Mouse (Mus musculus) hindbrain, embryonic 14.5 days (tissue): ENCODE results near the gene Klrb1f. TPM values are rescaled to one million over a fixed set of nuclear protein-coding genes. Genes with fewer than 3 reads are reported as not detected.

ENCODE experiments used
- ATAC-seq: fragments of 200-750 bp; cut with Nextera tagmentation; 2 replicates; pipeline ENCODE4 v1.8.0; 2017; ENCODE audit warnings: moderate number of reproducible peaks, mild to moderate bottlenecking, moderate TSS enrichment, moderate library complexity; ENCODE audit not compliant: low FRiP score
- DNase-seq: peaks from one replicate; pipeline ENCODE4 v3.0.0-alpha.2; 2015; ENCODE audit warnings: low spot score
- H3K27ac ChIP-seq: fragments of 300-500 bp; sonication (generic); 2 replicates; pipeline ENCODE4 v1.5.1; 2014; ENCODE audit warnings: mild to moderate bottlenecking, moderate library complexity
- H3K27me3 ChIP-seq: fragments of 300-500 bp; sonication (generic); 2 replicates; pipeline ENCODE4 v1.6.1; 2014; ENCODE audit warnings: mild to moderate bottlenecking, low read length, mixed read lengths; ENCODE audit not compliant: control insufficient read depth, insufficient read depth
- H3K36me3 ChIP-seq: fragments of 300-500 bp; sonication (generic); replicated peaks from 2 replicates; pipeline ENCODE4 v1.6.1; 2014; ENCODE audit not compliant: control insufficient read depth, insufficient read depth
- H3K4me1 ChIP-seq: fragments of 300-500 bp; sonication (generic); replicated peaks from 2 replicates; pipeline ENCODE4 v1.6.1; 2014; ENCODE audit warnings: antibody characterized with exemption, low read length, mixed read lengths; ENCODE audit not compliant: control insufficient read depth, insufficient read depth
- H3K4me2 ChIP-seq: fragments of 300-500 bp; sonication (generic); replicated peaks from 2 replicates; pipeline ENCODE4 v1.6.1; 2014; ENCODE audit warnings: mild to moderate bottlenecking, moderate library complexity
- H3K4me3 ChIP-seq: fragments of 300-500 bp; sonication (generic); replicated peaks from 2 replicates; pipeline ENCODE4 v1.5.1; 2014; ENCODE audit warnings: mild to moderate bottlenecking, low read length
- H3K9ac ChIP-seq: fragments of 300-500 bp; sonication (generic); 2 replicates; pipeline ENCODE4 v1.6.1; 2014
- H3K9me3 ChIP-seq: fragments of 300-500 bp; sonication (generic); 2 replicates; pipeline ENCODE4 v1.6.1; 2016; ENCODE audit warnings: low read length; ENCODE audit not compliant: control insufficient read depth
- WGBS: fragments of 180-500 bp; shearing (Covaris S2); extraction: QIAGEN DNeasy Blood & Tissue Kit; methylation state at CpG from one replicate; pipeline ENCODE4 v1.1.7; 2014; 5-methylcytosine and 5-hydroxymethylcytosine counted together
- polyA plus RNA-seq: library from polyadenylated mRNA; unstranded; fragments of >200 nt; fragmentation: Nextera tagmentation; extraction: Ambion mirVana; gene quantifications from 2 replicates; pipeline ENCODE4 v1.2.1, GENCODE M21; 2014

The Klrb1f gene
- polyA plus RNA-seq, 1 experiment from 2014 or later, result 0.62 TPM

GRCm38 (mm10) chr6:129101604-129102003 lies 55.9 kb downstream of the Klrb1f start:
- H3K9me3 ChIP-seq, result no peaks in the 10 kb centered on the region
- 89% methylated on average over 1 of the region's 1 CpGs for WGBS

GRCm38 (mm10) chr6:129102858-129103555 lies 57.3 kb downstream of the Klrb1f start:
- Histone ChIP-seq H3K27me3 (no peaks in the 10 kb centered on the region), H3K4me1 (no peaks in the 10 kb centered on the region), H3K9ac (no peak overlapping the region), H3K4me2 (no peak overlapping the region), H3K36me3 (no peaks in the 10 kb centered on the region), H3K9me3 (no peaks in the 10 kb centered on the region), H3K27ac (no peak overlapping the region), H3K4me3 (no peak overlapping the region)
- DNase-seq (no peak), ATAC-seq (no peak)
- 87% methylated on average over 4 of the region's 4 CpGs for whole genome bisulfite sequencing

More at GRCm38 (mm10) chr6:129101604-129102003, 55.9 kb downstream of the Klrb1f start:
- Histone ChIP-seq H3K9ac (no peak overlapping the region), H3K4me2 (no peak overlapping the region), H3K4me1 (no peaks in the 10 kb centered on the region), H3K4me3 (no peak overlapping the region), H3K27ac (no peak overlapping the region), H3K27me3 (no peaks in the 10 kb centered on the region), H3K36me3 (no peaks in the 10 kb centered on the region)
- DNase-seq, result no peak
- no peak for ATAC-seq

Other genes starting within 250 kb of the Klrb1f start
- not detected in 2 replicates for gene Gm44511, start 219.6 kb upstream of the Klrb1f start, polyA plus RNA-seq
- gene Klrb1b, start 219.6 kb upstream of the Klrb1f start, polyA plus RNA-seq, result not detected in 2 replicates
- gene Clec2i, start 158.3 kb upstream of the Klrb1f start, polyA plus RNA-seq, result not detected in 2 replicates
- 0.52 TPM in 2 replicates for gene BC035044, start 154.8 kb upstream of the Klrb1f start, polyA plus RNA-seq
- gene Clec2g, start 111.5 kb upstream of the Klrb1f start, polyA plus RNA-seq, result not detected in 2 replicates
- gene Clec2e, start 55.0 kb downstream of the Klrb1f start, polyA plus RNA-seq, result not detected in 2 replicates
- gene Clec2d, start 134.7 kb downstream of the Klrb1f start, polyA plus RNA-seq, result 0.17 and 0.37 TPM in 2 replicates
- gene Cd69, start 229.5 kb downstream of the Klrb1f start, polyA plus RNA-seq, result not detected in 2 replicates